Mouse (Mus musculus) liver, embryonic 14.5 days (tissue): ENCODE measurements around the gene Tifa. TPM values are rescaled to one million over a fixed set of nuclear protein-coding genes. Genes with fewer than 3 reads are reported as not detected.

Source experiments
- ATAC-seq: fragments of 200-750 bp; cut with Nextera tagmentation; 2 replicates; pipeline ENCODE4 v1.8.0; 2017; ENCODE audit warnings: moderate number of reproducible peaks, mild to moderate bottlenecking, moderate library complexity; ENCODE audit not compliant: insufficient read depth
- DNase-seq, 3 experiments: peaks; one replicate each; pipeline ENCODE4 v3.0.0-alpha.2; 2012 to 2013; ENCODE audit warnings: low read depth in 3 of 3, low spot score in 3 of 3
- H3K27ac ChIP-seq: fragments of 300-500 bp; sonication (generic); 2 replicates; pipeline ENCODE4 v1.5.1; 2014; ENCODE audit warnings: moderate library complexity, mild to moderate bottlenecking, control low read depth, inconsistent platforms
- H3K27me3 ChIP-seq: fragments of 300-500 bp; sonication (generic); 2 replicates; pipeline ENCODE4 v1.6.1; 2014; ENCODE audit warnings: mild to moderate bottlenecking, low read length, moderate library complexity; ENCODE audit not compliant: control insufficient read depth, insufficient read depth
- H3K36me3 ChIP-seq: fragments of 300-500 bp; sonication (generic); replicated peaks from 2 replicates; pipeline ENCODE4 v1.6.1; 2014; ENCODE audit warnings: low read depth; ENCODE audit not compliant: control insufficient read depth, insufficient read depth
- H3K4me1 ChIP-seq, 2 experiments: fragments of 200-500 bp in 1 of 2; fragments of 300-500 bp in 1 of 2; sonication (generic) in 1 of 2; replicated peaks; 2 replicates each; pipeline ENCODE4 v1.6.1; 2012 to 2014; ENCODE audit warnings: antibody characterized with exemption in 1 of 2, inconsistent platforms in 1 of 2, low read length in 1 of 2; ENCODE audit not compliant: control insufficient read depth in 2 of 2, insufficient read depth in 2 of 2
- H3K4me2 ChIP-seq: fragments of 300-500 bp; sonication (generic); 2 replicates; pipeline ENCODE4 v1.6.1; 2014; ENCODE audit warnings: low read depth, mild to moderate bottlenecking, control low read depth, moderate library complexity
- H3K4me3 ChIP-seq, 2 experiments: fragments of 200-500 bp in 1 of 2; fragments of 300-500 bp in 1 of 2; sonication (generic) in 1 of 2; 2 replicates each; pipeline ENCODE4 v1.5.1; 2012 to 2014; ENCODE audit warnings: low read depth in 2 of 2, low read length in 2 of 2, mild to moderate bottlenecking in 2 of 2, control low read depth in 1 of 2, inconsistent platforms in 1 of 2, moderate library complexity in 1 of 2; ENCODE audit not compliant: insufficient read depth in 1 of 2
- H3K9ac ChIP-seq: fragments of 300-500 bp; sonication (generic); replicated peaks from 2 replicates; pipeline ENCODE4 v1.6.1; 2014; ENCODE audit warnings: mild to moderate bottlenecking, control low read depth, moderate library complexity
- H3K9me3 ChIP-seq: fragments of 300-500 bp; sonication (generic); 2 replicates; pipeline ENCODE4 v1.6.1; 2016; ENCODE audit warnings: low read length, mixed read lengths; ENCODE audit not compliant: control insufficient read depth
- CTCF ChIP-seq: IDR thresholded peaks from 2 replicates; pipeline ENCODE4 v1.5.1; 2016; ENCODE audit warnings: antibody characterized with exemption, low read depth, control low read depth
- EP300 ChIP-seq: IDR thresholded peaks from 2 replicates; pipeline ENCODE4 v1.6.1; 2016; ENCODE audit warnings: antibody characterized with exemption, low read depth
- WGBS: fragments of 180-500 bp; shearing (Covaris S2); extraction: QIAGEN DNeasy Blood & Tissue Kit; methylation state at CpG from one replicate; pipeline ENCODE4 v1.1.7; 2014; ENCODE audit not compliant: insufficient replicate concordance; 5-methylcytosine and 5-hydroxymethylcytosine counted together
- polyA plus RNA-seq, 2 experiments: library from polyadenylated mRNA; depleted of rRNA in 1 of 2; stranded (reverse) in 1 of 2; unstranded in 1 of 2; fragments of >200 nt; fragmentation: Nextera tagmentation in 1 of 2; extraction: Ambion mirVana in 1 of 2; gene quantifications; 2 replicates each; pipeline versions ENCODE4 v1.2.1 to v1.2.3; 2012 to 2014

Gene Tifa
- polyA plus RNA-seq, 2 experiments: 8.6 to 15.2 TPM

DNA sequence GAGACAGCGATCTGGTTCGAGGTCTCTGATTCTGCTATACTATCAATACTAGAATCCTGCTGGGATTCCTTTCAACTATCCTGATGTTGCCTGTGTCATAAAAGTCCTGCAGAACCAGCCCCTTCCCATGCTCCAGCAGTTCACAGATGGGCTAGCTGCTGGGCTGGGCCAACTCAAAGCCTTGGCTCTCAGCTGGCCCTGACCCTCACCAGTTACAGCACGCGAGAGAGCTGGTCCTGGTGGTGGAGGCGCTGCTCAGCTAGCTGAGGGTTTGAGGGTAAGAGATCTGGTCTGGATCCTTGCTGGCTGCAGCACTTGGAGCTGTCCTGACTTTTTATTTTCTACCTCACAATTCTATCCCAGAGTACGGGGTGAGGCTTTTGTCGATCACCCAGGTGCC, 36.9 kb downstream of the Tifa start:
- TF ChIP-seq EP300: no peak
- no peak for TF ChIP-seq CTCF
- no peak overlapping the region for H3K9ac ChIP-seq
- ATAC-seq (no peak), DNase-seq (no peak)
- peaks cover 5% of the 10 kb centered on the region; the same call in 1 of the 2 replicates for H3K36me3 ChIP-seq
- H3K27ac ChIP-seq: no peak overlapping the region
- peaks cover 0 to 1% of the 10 kb centered on the region in 2 experiments; a peak in 2 of 4 replicates for H3K4me1 ChIP-seq
- 83% methylated on average over 7 of the region's 7 CpGs for WGBS
- H3K4me3 ChIP-seq: no peak overlapping the region
- no peak overlapping the region for H3K4me2 ChIP-seq
- no peaks in the 10 kb centered on the region for H3K27me3 ChIP-seq
- H3K9me3 ChIP-seq: no peaks in the 10 kb centered on the region

DNA sequence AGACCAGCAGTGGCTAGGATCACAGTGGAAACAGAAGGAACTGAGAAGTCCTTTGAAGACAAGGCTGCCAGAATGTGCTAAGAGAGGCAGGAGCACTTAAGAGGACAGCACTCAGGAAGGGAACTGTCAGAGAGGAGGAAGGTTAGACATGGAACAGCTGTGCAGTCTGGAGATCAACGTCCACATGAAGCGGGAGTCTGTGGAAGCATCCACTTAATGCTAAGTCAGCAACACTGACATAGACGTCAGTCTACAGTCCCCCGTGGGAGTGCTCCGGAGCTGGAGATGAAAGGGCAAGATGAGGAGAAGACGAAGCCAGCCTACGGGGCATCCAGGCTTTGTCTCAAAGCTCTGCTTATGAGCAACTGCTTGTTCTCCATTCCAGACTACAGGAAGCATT, 37.5 kb downstream of the Tifa start:
- ATAC-seq: 0 out of 2 replicates have a peak, but pooled peaks have one; percentile 26
- Histone ChIP-seq H3K4me2 (no peak overlapping the region), H3K36me3 (peaks cover 3% of the 10 kb centered on the region; the same call in 1 of the 2 replicates), H3K9me3 (no peaks in the 10 kb centered on the region), H3K4me3 (no peak overlapping the region), H3K9ac (no peak overlapping the region), H3K27me3 (no peaks in the 10 kb centered on the region), H3K27ac (no peak overlapping the region), H3K4me1 (no peaks in the 10 kb centered on the region; a peak in 2 of 4 replicates)
- no peak for DNase-seq
- 64% methylated on average over 7 of the region's 7 CpGs for WGBS
- TF ChIP-seq CTCF (no peak), EP300 (no peak)

DNA sequence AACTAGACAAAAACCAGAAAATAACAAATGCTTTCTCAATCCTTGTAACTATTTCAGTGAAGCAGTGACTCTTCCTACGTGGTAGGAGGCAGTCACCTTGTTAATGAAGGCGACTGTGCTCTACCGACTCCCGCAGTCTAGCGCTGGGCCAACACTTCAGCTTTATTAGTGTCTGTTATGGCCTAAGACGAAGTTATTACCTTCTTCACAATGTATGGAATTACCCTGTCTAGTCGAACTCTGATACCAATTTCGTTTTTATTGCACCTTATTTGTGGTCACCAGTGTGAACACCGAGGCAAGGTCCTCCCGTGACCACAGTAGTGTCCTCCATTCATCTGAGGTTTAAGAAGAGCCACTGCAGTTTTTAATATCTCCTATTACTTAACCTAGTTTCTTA, 40.6 kb downstream of the Tifa start:
- Histone ChIP-seq H3K9ac (no peak overlapping the region), H3K9me3 (no peaks in the 10 kb centered on the region), H3K36me3 (no peaks in the 10 kb centered on the region; the same call in 1 of the 2 replicates), H3K4me3 (no peak overlapping the region), H3K27me3 (no peaks in the 10 kb centered on the region), H3K4me2 (no peak overlapping the region), H3K4me1 (no peaks in the 10 kb centered on the region), H3K27ac (no peak overlapping the region)
- ATAC-seq (no peak), DNase-seq (no peak)
- 83% methylated on average over 10 of the region's 10 CpGs for WGBS
- no peak for TF ChIP-seq CTCF
- no peak for TF ChIP-seq EP300

DNA sequence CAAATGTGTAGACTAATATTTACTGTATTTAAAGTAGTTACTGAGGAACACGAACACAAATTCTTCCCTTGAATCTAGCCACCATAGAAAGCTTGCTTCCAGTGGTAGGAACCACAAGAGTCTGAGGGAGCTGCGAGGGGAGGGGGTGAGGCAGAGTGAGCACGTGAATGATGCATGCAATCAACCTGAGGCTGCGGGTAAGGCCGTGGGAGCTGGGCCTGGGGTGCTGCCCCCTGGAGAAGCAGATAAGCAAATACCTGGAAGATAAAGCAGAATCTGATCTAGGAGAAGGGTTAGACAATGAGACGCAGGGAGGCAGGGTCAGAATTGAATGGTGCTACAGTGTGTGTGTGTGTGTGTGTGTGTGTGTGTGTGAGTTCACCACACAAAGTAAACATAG, 41.5 kb downstream of the Tifa start:
- ATAC-seq (no peak; the same call in 1 of the 2 replicates), DNase-seq (no peak)
- Histone ChIP-seq H3K27me3 (no peaks in the 10 kb centered on the region), H3K4me3 (no peak overlapping the region), H3K9ac (no peak overlapping the region), H3K4me1 (peaks cover 3 to 8% of the 10 kb centered on the region in 2 experiments), H3K4me2 (no peak overlapping the region), H3K27ac (no peak overlapping the region), H3K9me3 (no peaks in the 10 kb centered on the region), H3K36me3 (no peaks in the 10 kb centered on the region; the same call in 1 of the 2 replicates)
- TF ChIP-seq CTCF (no peak), EP300 (no peak)
- WGBS: 43% methylated on average over 6 of the region's 6 CpGs

DNA sequence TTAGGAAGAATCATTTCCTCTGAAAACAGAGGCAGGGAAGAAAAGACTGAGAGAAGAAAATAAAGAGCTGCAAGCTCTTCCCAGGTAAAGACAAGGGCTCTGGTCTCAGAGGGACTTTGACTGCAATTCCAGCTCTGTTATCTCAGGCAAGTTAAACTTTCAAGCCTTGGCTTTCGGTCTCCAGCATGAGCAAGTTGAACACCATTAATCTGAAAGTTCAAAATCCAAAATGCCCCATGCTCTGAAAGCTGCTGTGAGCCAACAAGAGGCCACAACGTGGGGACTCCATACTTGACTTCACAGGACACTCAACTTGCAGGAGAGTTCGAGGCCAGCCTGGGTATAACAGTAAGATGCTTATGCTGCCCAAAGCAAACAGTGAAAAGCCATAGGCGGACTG, 44.4 kb downstream of the Tifa start:
- WGBS: 73% methylated on average over 4 of the region's 4 CpGs
- peaks cover 11 to 19% of the 10 kb centered on the region in 2 experiments for H3K4me1 ChIP-seq
- H3K9ac ChIP-seq: no peak overlapping the region
- ATAC-seq (no peak), DNase-seq (no peak)
- no peak overlapping the region for H3K27ac ChIP-seq
- TF ChIP-seq EP300: no peak
- H3K36me3 ChIP-seq: no peaks in the 10 kb centered on the region; the same call in 1 of the 2 replicates
- H3K9me3 ChIP-seq: no peaks in the 10 kb centered on the region
- no peak overlapping the region for H3K4me2 ChIP-seq
- H3K4me3 ChIP-seq: no peak overlapping the region
- H3K27me3 ChIP-seq: no peaks in the 10 kb centered on the region
